Mouse (Mus musculus): ENCODE measurements around the gene Dixdc1. TPM values are rescaled to one million over a fixed set of nuclear protein-coding genes. Genes with fewer than 3 reads are reported as not detected.

Dixdc1 gene
- polyA plus RNA-seq, 1 experiment from 2014 or later: 31.6 TPM

GRCm38 (mm10) chr9:50692626-50693580 is 46.4 kb downstream of the Dixdc1 start:
- Histone ChIP-seq H3K27me3 (replicated peaks; ENCODE audit: low read depth, poor library complexity, severe bottlenecking) (no peaks in the 10 kb centered on the region), H3K4me1 (peaks cover 22% of the 10 kb centered on the region), H3K4me3 (no peak overlapping the region), H3K9me3 (no peaks in the 10 kb centered on the region), H3K27ac (replicated peaks) (no peak overlapping the region; the same call in 1 of the 2 replicates), H3K36me3 (replicated peaks) (peaks cover 71% of the 10 kb centered on the region)
- DNase-seq (ENCODE audit: low spot score): no peak
- WGBS: 31% methylated on average over 13 of the region's 13 CpGs

GRCm38 (mm10) chr9:50686866-50687652 is 52.3 kb downstream of the Dixdc1 start:
- Histone ChIP-seq H3K9me3 (no peaks in the 10 kb centered on the region), H3K27me3 (replicated peaks; ENCODE audit: low read depth, poor library complexity, severe bottlenecking) (no peaks in the 10 kb centered on the region), H3K4me3 (no peak overlapping the region), H3K27ac (replicated peaks) (no peak overlapping the region), H3K36me3 (replicated peaks) (peaks cover 91% of the 10 kb centered on the region), H3K4me1 (no peaks in the 10 kb centered on the region)
- DNase-seq (ENCODE audit: low spot score): no peak
- 86% methylated on average over 6 of the region's 6 CpGs for WGBS

- WGBS: 73% methylated on average over 7 of the region's 7 CpGs
- Histone ChIP-seq H3K27ac (replicated peaks) (no peak overlapping the region), H3K9me3 (no peaks in the 10 kb centered on the region), H3K36me3 (replicated peaks) (peaks cover 90% of the 10 kb centered on the region), H3K4me3 (no peak overlapping the region), H3K4me1 (no peaks in the 10 kb centered on the region), H3K27me3 (replicated peaks; ENCODE audit: low read depth, poor library complexity, severe bottlenecking) (no peaks in the 10 kb centered on the region)
- DNase-seq (ENCODE audit: low spot score): no peak
Measured at GRCm38 (mm10) chr9:50681727-50682126, 57.6 kb downstream of the Dixdc1 start.

GRCm38 (mm10) chr9:50679406-50679805 is 59.9 kb downstream of the Dixdc1 start:
- DNase-seq (ENCODE audit: low spot score): no peak
- Histone ChIP-seq H3K9me3 (no peaks in the 10 kb centered on the region), H3K27ac (replicated peaks) (no peak overlapping the region), H3K27me3 (replicated peaks; ENCODE audit: low read depth, poor library complexity, severe bottlenecking) (no peaks in the 10 kb centered on the region), H3K36me3 (replicated peaks) (peaks cover 88% of the 10 kb centered on the region), H3K4me3 (no peak overlapping the region), H3K4me1 (no peaks in the 10 kb centered on the region)
- WGBS: 87% methylated on average over 1 of the region's 1 CpGs

- H3K36me3 ChIP-seq (replicated peaks): peaks cover 55% of the 10 kb centered on the region
Measured at GRCm38 (mm10) chr9:50674771-50675170, 64.5 kb downstream of the Dixdc1 start.

DNA sequence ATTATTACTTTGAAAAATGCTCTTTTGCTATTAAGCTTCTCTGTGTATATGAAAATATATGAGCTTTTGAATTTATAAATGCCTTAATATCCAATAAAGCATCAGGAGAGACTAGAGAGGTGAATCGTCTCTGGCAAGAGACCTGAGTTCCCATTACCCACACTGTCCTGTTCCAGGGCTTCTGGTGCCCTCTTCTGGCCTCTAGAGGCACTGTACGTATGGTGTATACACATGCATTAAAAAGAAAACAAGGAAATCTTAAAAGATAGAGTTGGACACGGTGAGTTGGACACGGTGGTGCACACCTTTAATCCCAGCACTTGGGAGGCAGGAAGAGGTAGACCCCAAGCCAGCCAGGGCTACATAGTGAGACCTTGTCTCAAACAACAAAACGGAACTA is 68.6 kb downstream of the Dixdc1 start:
- DNase-seq (ENCODE audit: low spot score): peak; percentile 34
- Histone ChIP-seq H3K4me1 (no peaks in the 10 kb centered on the region), H3K27ac (replicated peaks) (no peak overlapping the region), H3K27me3 (replicated peaks; ENCODE audit: low read depth, poor library complexity, severe bottlenecking) (no peaks in the 10 kb centered on the region), H3K4me3 (no peak overlapping the region), H3K9me3 (no peaks in the 10 kb centered on the region), H3K36me3 (replicated peaks) (peaks cover 63% of the 10 kb centered on the region)
- 40% methylated on average over 5 of the region's 5 CpGs for WGBS

More at GRCm38 (mm10) chr9:50674771-50675170, 64.5 kb downstream of the Dixdc1 start:
- Histone ChIP-seq H3K4me3 (no peak overlapping the region), H3K9me3 (no peaks in the 10 kb centered on the region), H3K4me1 (no peaks in the 10 kb centered on the region), H3K27ac (replicated peaks) (no peak overlapping the region), H3K27me3 (replicated peaks; ENCODE audit: low read depth, poor library complexity, severe bottlenecking) (no peaks in the 10 kb centered on the region)
- WGBS: 20% methylated on average over 1 of the region's 1 CpGs
- no peak for DNase-seq (ENCODE audit: low spot score)

GRCm38 (mm10) chr9:50667579-50668498 is 71.5 kb downstream of the Dixdc1 start:
- Histone ChIP-seq H3K27me3 (replicated peaks; ENCODE audit: low read depth, poor library complexity, severe bottlenecking) (no peaks in the 10 kb centered on the region), H3K9me3 (no peaks in the 10 kb centered on the region), H3K4me1 (no peaks in the 10 kb centered on the region), H3K4me3 (no peak overlapping the region), H3K36me3 (replicated peaks) (peaks cover 73% of the 10 kb centered on the region), H3K27ac (replicated peaks) (no peak overlapping the region)
- WGBS: 83% methylated on average over 8 of the region's 8 CpGs
- no peak for DNase-seq (ENCODE audit: low spot score)

GRCm38 (mm10) chr9:50666442-50666841 is 72.9 kb downstream of the Dixdc1 start:
- no peak for DNase-seq (ENCODE audit: low spot score)
- Histone ChIP-seq H3K27ac (replicated peaks) (no peak overlapping the region), H3K4me3 (no peak overlapping the region), H3K36me3 (replicated peaks) (peaks cover 71% of the 10 kb centered on the region), H3K27me3 (replicated peaks; ENCODE audit: low read depth, poor library complexity, severe bottlenecking) (no peaks in the 10 kb centered on the region), H3K4me1 (no peaks in the 10 kb centered on the region), H3K9me3 (no peaks in the 10 kb centered on the region)
- WGBS: 90% methylated on average over 6 of the region's 6 CpGs

- no peak overlapping the region for H3K4me3 ChIP-seq
- WGBS: 93% methylated on average over 5 of the region's 5 CpGs
- H3K36me3 ChIP-seq (replicated peaks): peaks cover 65% of the 10 kb centered on the region
- peaks cover 8% of the 10 kb centered on the region for H3K4me1 ChIP-seq
- DNase-seq (ENCODE audit: low spot score): no peak
- no peaks in the 10 kb centered on the region for H3K27me3 ChIP-seq (replicated peaks; ENCODE audit: low read depth, poor library complexity, severe bottlenecking)
- no peaks in the 10 kb centered on the region for H3K9me3 ChIP-seq
- H3K27ac ChIP-seq (replicated peaks): no peak overlapping the region
Measured at GRCm38 (mm10) chr9:50664826-50665225, 74.5 kb downstream of the Dixdc1 start.

DNA sequence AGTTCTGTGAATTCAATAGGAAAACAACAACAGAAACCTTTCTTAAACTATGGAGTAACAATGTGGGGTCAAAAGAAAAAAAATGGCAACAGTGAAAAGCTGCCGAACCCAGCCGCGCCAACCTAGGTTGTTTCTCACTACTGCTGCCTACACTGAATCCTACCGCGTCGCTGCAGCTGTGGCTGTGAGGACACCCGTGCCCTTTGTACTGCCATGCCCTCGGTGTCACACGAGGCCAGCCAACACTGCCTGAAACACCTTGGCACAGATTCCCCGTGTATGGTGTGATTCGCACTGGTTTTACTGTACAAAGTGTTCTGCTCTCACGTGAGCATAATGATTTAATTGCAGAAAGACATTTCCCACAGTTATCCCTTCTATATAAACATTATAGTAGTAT is 78.9 kb downstream of the Dixdc1 start:
- peak; percentile 34 for DNase-seq (ENCODE audit: low spot score)
- H3K36me3 ChIP-seq (replicated peaks): peaks cover 45% of the 10 kb centered on the region
- no peaks in the 10 kb centered on the region for H3K9me3 ChIP-seq
- WGBS: 23% methylated on average over 12 of the region's 12 CpGs
- H3K4me3 ChIP-seq: peak overlapping the region; percentile 82
- no peak overlapping the region for H3K27ac ChIP-seq (replicated peaks)
- H3K4me1 ChIP-seq: peaks cover 24% of the 10 kb centered on the region
- H3K27me3 ChIP-seq (replicated peaks; ENCODE audit: low read depth, poor library complexity, severe bottlenecking): no peaks in the 10 kb centered on the region

DNA sequence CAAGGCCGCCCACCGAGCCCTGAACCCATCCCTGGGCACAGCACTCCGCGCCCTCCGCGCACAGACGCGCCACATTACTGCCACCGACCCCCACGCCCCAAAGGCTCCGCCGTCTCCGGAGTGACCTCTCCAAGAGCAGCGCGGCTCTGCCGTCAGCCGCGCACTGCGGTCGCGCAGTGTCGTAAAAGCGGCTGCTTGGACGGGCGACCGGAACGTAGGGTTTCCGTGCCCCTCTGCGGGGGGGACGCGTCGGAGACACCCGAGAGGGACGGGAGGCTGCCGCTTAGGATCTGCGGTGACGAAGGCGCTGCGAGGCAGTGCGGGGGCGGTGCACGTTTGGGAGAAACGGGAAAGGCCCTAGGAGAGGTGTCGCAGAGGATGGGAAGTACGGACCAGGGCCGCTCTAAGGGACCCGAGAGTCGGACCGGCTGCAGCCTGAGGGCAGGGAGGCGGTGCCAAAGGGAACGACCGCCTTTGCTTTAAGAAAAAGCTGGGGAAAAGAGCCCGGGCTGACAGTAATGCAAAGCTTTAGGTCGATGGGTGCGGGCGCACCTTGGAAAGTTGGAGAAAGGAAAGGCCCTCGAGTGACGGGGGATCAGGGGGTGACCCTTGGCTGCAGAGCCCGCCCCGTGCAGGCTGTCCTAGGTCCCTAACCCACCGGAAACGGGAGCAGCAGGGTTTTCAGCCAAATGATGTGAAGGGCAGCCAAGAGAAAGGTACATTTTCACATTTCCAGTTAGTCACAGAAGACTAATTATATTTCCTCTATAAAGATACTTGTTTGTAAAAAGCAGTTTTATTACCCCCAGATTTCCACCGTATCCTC is 79.7 kb downstream of the Dixdc1 start, which contains the start of gene Dlat:
Gene Dlat (minus strand): TSS at position 389 of the 826 bp plus-strand sequence.
- Histone ChIP-seq H3K27ac (replicated peaks) (peak within 1 kb of the TSS; percentile 90), H3K27me3 (replicated peaks; ENCODE audit: low read depth, poor library complexity, severe bottlenecking) (no peaks in the 10 kb centered on the region), H3K36me3 (replicated peaks) (peaks cover 45% of the 10 kb centered on the region), H3K9me3 (no peaks in the 10 kb centered on the region), H3K4me3 (peak within 1 kb of the TSS; percentile 82), H3K4me1 (peaks cover 24% of the 10 kb centered on the region)
- under 1% methylated on average over 63 of the region's 63 CpGs for WGBS
- peak; percentile 92 for DNase-seq (ENCODE audit: low spot score)
